In genomic region chr2:154410355-154410754, GRCm38 (mm10) we compare ENCODE assay signal across 10 mouse cellular contexts. TPM values are rescaled to one million over a fixed set of nuclear protein-coding genes. Genes with fewer than 3 reads are reported as not detected.
DNase-seq lines count a peak whose midpoint lies in the region; ATAC-seq lines count a peak whose summit lies in the region.
"Had no signal": no experiment of that assay in that cellular context is flagged by ENCODE, and none has a peak within 500 bp of the region (broad histone marks: within the 10 kb centered on the region; RNA-seq: fewer than 3 reads in every experiment).

No protein-coding gene starts in this region.

- no peak for ATAC-seq in hindbrain, embryonic 16.5 days
- ATAC-seq in heart, embryonic 13.5 days (ENCODE audit: extremely low read depth, insufficient number of reproducible peaks, low FRiP score, low TSS enrichment), result no peak
- ATAC-seq: intestine, embryonic 16.5 days had no signal

- peak overlapping the region; percentile 14; the same call in 1 of the 2 replicates for H3K27ac ChIP-seq in hindbrain, embryonic 16.5 days (ENCODE audit: low read depth, low read length)
- H3K27ac ChIP-seq in hindbrain, embryonic 10.5 days, result no peak overlapping the region
- H3K27ac ChIP-seq in heart, embryonic 13.5 days (replicated peaks), result peak overlapping the region; percentile 20

- H3K36me3 ChIP-seq in hindbrain, embryonic 16.5 days (ENCODE audit: control insufficient read depth, insufficient read depth, low read length), result no peaks in the 10 kb centered on the region
- H3K36me3 ChIP-seq in hindbrain, embryonic 10.5 days, result no peaks in the 10 kb centered on the region
- H3K36me3 ChIP-seq in heart, embryonic 13.5 days, result no peaks in the 10 kb centered on the region

- H3K4me1 ChIP-seq in hindbrain, embryonic 16.5 days (ENCODE audit: control insufficient read depth, insufficient read depth, low read depth, low read length), result peaks cover 14% of the 10 kb centered on the region
- peaks cover 20% of the 10 kb centered on the region for H3K4me1 ChIP-seq in hindbrain, embryonic 10.5 days (replicated peaks)
- H3K4me1 ChIP-seq in heart, embryonic 13.5 days, result peaks cover 34% of the 10 kb centered on the region

- no peak for DNase-seq in hindbrain, embryonic 10.5 days (ENCODE audit: low spot score)
- DNase-seq in adrenal gland, postnatal 36 days, result peak; percentile 34 to 56
- peak; percentile 57 to 63 for DNase-seq in lung, postnatal 4 days
- no peak for DNase-seq in kidney, adult 18-20 months
- no peak for DNase-seq in thymus, postnatal 10 days (ENCODE audit: low spot score in 2 of 2)
- no peak for DNase-seq in natural killer cell, adult 2 months (ENCODE audit: low spot score in 2 of 2)

- WGBS in hindbrain, embryonic 16.5 days, result 48% methylated on average over 2 of the region's 2 CpGs
- WGBS in hindbrain, embryonic 10.5 days, result 72% methylated on average over 2 of the region's 2 CpGs
- WGBS in heart, embryonic 13.5 days, result 53% methylated on average over 2 of the region's 2 CpGs

- no peaks in the 10 kb centered on the region for H3K9me3 ChIP-seq in hindbrain, embryonic 16.5 days (ENCODE audit: control insufficient read depth, low read length)
- no peaks in the 10 kb centered on the region for H3K9me3 ChIP-seq in hindbrain, embryonic 10.5 days
- no peaks in the 10 kb centered on the region for H3K9me3 ChIP-seq in heart, embryonic 13.5 days

- H3K4me2 ChIP-seq in hindbrain, embryonic 16.5 days (ENCODE audit: low read length), result no peak overlapping the region
- no peak overlapping the region for H3K4me2 ChIP-seq in heart, embryonic 13.5 days

- H3K4me3 ChIP-seq in hindbrain, embryonic 16.5 days (ENCODE audit: low read length), result no peak overlapping the region
- no peak overlapping the region for H3K4me3 ChIP-seq in hindbrain, embryonic 10.5 days
- no peak overlapping the region for H3K4me3 ChIP-seq in heart, embryonic 13.5 days

- no peak overlapping the region for H3K9ac ChIP-seq in hindbrain, embryonic 16.5 days (ENCODE audit: low read depth, low read length)
- no peak overlapping the region for H3K9ac ChIP-seq in heart, embryonic 13.5 days

- no peaks in the 10 kb centered on the region for H3K27me3 ChIP-seq in hindbrain, embryonic 16.5 days (replicated peaks; ENCODE audit: control insufficient read depth, insufficient read depth, low read length)
- H3K27me3 ChIP-seq in hindbrain, embryonic 10.5 days (ENCODE audit: insufficient read depth, poor library complexity, severe bottlenecking), result peaks cover 46% of the 10 kb centered on the region
- H3K27me3 ChIP-seq in heart, embryonic 13.5 days (replicated peaks), result no peaks in the 10 kb centered on the region

RNA-seq across cellular contexts. Expression of gene Snta1, which starts 2.5 kb away (rescaled TPM):
- 14.0 and 15.1 TPM in 2 replicates for polyA plus RNA-seq in hindbrain, embryonic 16.5 days (2015; fragmentation: Nextera tagmentation; extraction: Ambion mirVana)
- polyA plus RNA-seq in hindbrain, embryonic 10.5 days (2016; fragmentation: Nextera tagmentation; extraction: Ambion mirVana), result 5.3 and 7.9 TPM in 2 replicates
- 10 to 100 TPM; 22.1 to 26.5 TPM for total RNA-seq in adrenal gland, postnatal 36 days (2021)
- polyA plus RNA-seq in heart, embryonic 13.5 days (2015; fragmentation: Nextera tagmentation; extraction: Ambion mirVana), result 38.0 and 41.5 TPM in 2 replicates
- total RNA-seq: common myeloid progenitor, adult 5-6 weeks had no signal

RNA-seq across cellular contexts. Expression of gene Cbfa2t2, which starts 25.9 kb away (rescaled TPM):
- 39.8 and 50.9 TPM in 2 replicates for polyA plus RNA-seq in hindbrain, embryonic 16.5 days (2015; fragmentation: Nextera tagmentation; extraction: Ambion mirVana)
- 79.1 and 84.9 TPM in 2 replicates for polyA plus RNA-seq in hindbrain, embryonic 10.5 days (2016; fragmentation: Nextera tagmentation; extraction: Ambion mirVana)
- 10 to 100 TPM; 30.7 to 40.9 TPM for total RNA-seq in adrenal gland, postnatal 36 days (2021)
- polyA plus RNA-seq in heart, embryonic 13.5 days (2015; fragmentation: Nextera tagmentation; extraction: Ambion mirVana), result 28.3 and 29.2 TPM in 2 replicates

RNA-seq across cellular contexts. Expression of gene Cdk5rap1, which starts 37.5 kb away (rescaled TPM):
- polyA plus RNA-seq in hindbrain, embryonic 16.5 days (2015; fragmentation: Nextera tagmentation; extraction: Ambion mirVana), result 13.4 and 15.9 TPM in 2 replicates
- 13.9 and 16.0 TPM in 2 replicates for polyA plus RNA-seq in hindbrain, embryonic 10.5 days (2016; fragmentation: Nextera tagmentation; extraction: Ambion mirVana)
- total RNA-seq in adrenal gland, postnatal 36 days (2021), result 10 to 100 TPM; 11.0 to 13.9 TPM
- 13.2 and 15.7 TPM in 2 replicates for polyA plus RNA-seq in heart, embryonic 13.5 days (2015; fragmentation: Nextera tagmentation; extraction: Ambion mirVana)

Comparison
In these comparisons a context has a peak if more than half of its experiments do, and no peak if none do; other contexts are left out.
1. DNase-seq: peak in adrenal gland, postnatal 36 days (2 of 2) and lung, postnatal 4 days (2 of 2); none in hindbrain, embryonic 10.5 days (single experiment), kidney, adult 18-20 months (single experiment), thymus, postnatal 10 days (0 of 2) and natural killer cell, adult 2 months (0 of 2).